Mouse (Mus musculus) adrenal gland, postnatal 14 days (tissue): ENCODE data around the gene Zbtb46. TPM values are rescaled to one million over a fixed set of nuclear protein-coding genes. Genes with fewer than 3 reads are reported as not detected.

Experiments
- DNase-seq: peaks from one replicate; pipeline ENCODE4 v3.0.0; 2021; ENCODE audit warnings: mixed read lengths
- total RNA-seq: library from RNA; stranded (reverse); gene quantifications from 2 replicates; pipeline ENCODE4 v1.2.3, GENCODE M21; 2021

Zbtb46 gene
- total RNA-seq, 1 experiment from 2014 or later, result 17.8 TPM

GRCm38 (mm10) chr2:181403722-181404121 is 55.5 kb downstream of the Zbtb46 start:
- no peak for DNase-seq

GRCm38 (mm10) chr2:181401497-181401896 is 57.7 kb downstream of the Zbtb46 start:
- no peak for DNase-seq

- peak; percentile 36 for DNase-seq
Observed at GRCm38 (mm10) chr2:181397207-181397761, 61.9 kb downstream of the Zbtb46 start.

- peak; percentile 52 for DNase-seq
Observed at GRCm38 (mm10) chr2:181394086-181394485, 65.1 kb downstream of the Zbtb46 start.

- peak; percentile 93 for DNase-seq
Observed at GRCm38 (mm10) chr2:181392600-181393213, 66.5 kb downstream of the Zbtb46 start.

- DNase-seq, result no peak
Observed at GRCm38 (mm10) chr2:181391541-181391940, 67.7 kb downstream of the Zbtb46 start.

- DNase-seq, result no peak
Observed at GRCm38 (mm10) chr2:181391022-181391421, 68.2 kb downstream of the Zbtb46 start.

- DNase-seq, result peak; percentile 44
Observed at GRCm38 (mm10) chr2:181390136-181390870, 68.9 kb downstream of the Zbtb46 start.

GRCm38 (mm10) chr2:181386663-181387210 is 72.5 kb downstream of the Zbtb46 start:
- no peak for DNase-seq

GRCm38 (mm10) chr2:181385885-181386284 is 73.3 kb downstream of the Zbtb46 start:
- DNase-seq, result peak; percentile 73

GRCm38 (mm10) chr2:181384919-181385391 is 74.3 kb downstream of the Zbtb46 start:
- DNase-seq, result peak; percentile 78

GRCm38 (mm10) chr2:181384463-181384862 is 74.8 kb downstream of the Zbtb46 start:
- no peak for DNase-seq

- DNase-seq, result no peak
Observed at GRCm38 (mm10) chr2:181381631-181382306, 77.5 kb downstream of the Zbtb46 start.

GRCm38 (mm10) chr2:181381107-181381506 is 78.1 kb downstream of the Zbtb46 start:
- DNase-seq, result no peak

- no peak for DNase-seq
Observed at GRCm38 (mm10) chr2:181380251-181380650, 79.0 kb downstream of the Zbtb46 start.

GRCm38 (mm10) chr2:181379778-181380177 is 79.4 kb downstream of the Zbtb46 start, which contains the start of gene Lime1:
Gene Lime1 (plus strand): TSS chr2:181380078.
- no peak for DNase-seq

- no peak for DNase-seq
Observed at GRCm38 (mm10) chr2:181378701-181379100, 80.5 kb downstream of the Zbtb46 start.

GRCm38 (mm10) chr2:181377230-181377629 is 82.0 kb downstream of the Zbtb46 start:
- no peak for DNase-seq

- no peak for DNase-seq
Observed at GRCm38 (mm10) chr2:181375787-181376186, 83.4 kb downstream of the Zbtb46 start.

GRCm38 (mm10) chr2:181370001-181370400 is 89.2 kb downstream of the Zbtb46 start:
- DNase-seq, result no peak

- DNase-seq, result peak; percentile 47
Observed at GRCm38 (mm10) chr2:181365655-181366075, 93.6 kb downstream of the Zbtb46 start.
